Mouse (Mus musculus): ENCODE data around the gene Cd59b. TPM values are rescaled to one million over a fixed set of nuclear protein-coding genes. Genes with fewer than 3 reads are reported as not detected.

Cd59b gene
- polyA plus RNA-seq, 1 experiment = 2.4 TPM

- 49% methylated on average over 12 of the region's 12 CpGs for WGBS
- Histone ChIP-seq H3K27me3 (ENCODE audit: control insufficient read depth, insufficient read depth, low read length) (no peaks in the 10 kb centered on the region), H3K4me1 (replicated peaks; ENCODE audit: control insufficient read depth, insufficient read depth, low read length) (no peaks in the 10 kb centered on the region), H3K4me3 (ENCODE audit: control insufficient read depth, insufficient read depth, low read length) (no peak overlapping the region), H3K27ac (ENCODE audit: control insufficient read depth, insufficient read depth, low read length) (no peak overlapping the region), H3K36me3 (ENCODE audit: control insufficient read depth, insufficient read depth, low read length) (no peaks in the 10 kb centered on the region)
- DNase-seq = no peak
- TF ChIP-seq CTCF (IDR thresholded peaks at IDR 0.05; ENCODE audit: borderline replicate concordance, control insufficient read depth, extremely low read depth, insufficient read depth, low read length, poor library complexity) (no peak), POLR2A (IDR thresholded peaks at IDR 0.05; ENCODE audit: control insufficient read depth, extremely low read depth, insufficient read depth, low read length, poor library complexity) (no peak)
These were observed 63.6 kb downstream of the Cd59b start for GRCm38 (mm10) chr2:104133042-104133810.

- H3K4me3 ChIP-seq (ENCODE audit: control insufficient read depth, insufficient read depth, low read length) = no peak overlapping the region
- peak; percentile 68 for DNase-seq
- WGBS = 55% methylated on average over 8 of the region's 8 CpGs
- no peak for TF ChIP-seq POLR2A (IDR thresholded peaks at IDR 0.05; ENCODE audit: control insufficient read depth, extremely low read depth, insufficient read depth, low read length, poor library complexity)
- TF ChIP-seq CTCF (IDR thresholded peaks at IDR 0.05; ENCODE audit: borderline replicate concordance, control insufficient read depth, extremely low read depth, insufficient read depth, low read length, poor library complexity) = no peak
- no peaks in the 10 kb centered on the region for H3K27me3 ChIP-seq (ENCODE audit: control insufficient read depth, insufficient read depth, low read length)
- H3K36me3 ChIP-seq (ENCODE audit: control insufficient read depth, insufficient read depth, low read length) = no peaks in the 10 kb centered on the region
- no peaks in the 10 kb centered on the region for H3K4me1 ChIP-seq (replicated peaks; ENCODE audit: control insufficient read depth, insufficient read depth, low read length)
- H3K27ac ChIP-seq (ENCODE audit: control insufficient read depth, insufficient read depth, low read length) = no peak overlapping the region
These were observed 64.8 kb downstream of the Cd59b start for GRCm38 (mm10) chr2:104134150-104135056.

- H3K4me3 ChIP-seq (ENCODE audit: control insufficient read depth, insufficient read depth, low read length) = no peak overlapping the region
- TF ChIP-seq POLR2A (IDR thresholded peaks at IDR 0.05; ENCODE audit: control insufficient read depth, extremely low read depth, insufficient read depth, low read length, poor library complexity) (no peak), CTCF (IDR thresholded peaks at IDR 0.05; ENCODE audit: borderline replicate concordance, control insufficient read depth, extremely low read depth, insufficient read depth, low read length, poor library complexity) (no peak)
- H3K27ac ChIP-seq (ENCODE audit: control insufficient read depth, insufficient read depth, low read length) = no peak overlapping the region
- no peak for DNase-seq
- H3K27me3 ChIP-seq (ENCODE audit: control insufficient read depth, insufficient read depth, low read length) = no peaks in the 10 kb centered on the region
- no peaks in the 10 kb centered on the region for H3K36me3 ChIP-seq (ENCODE audit: control insufficient read depth, insufficient read depth, low read length)
- 85% methylated on average over 2 of the region's 2 CpGs for WGBS
- H3K4me1 ChIP-seq (replicated peaks; ENCODE audit: control insufficient read depth, insufficient read depth, low read length) = no peaks in the 10 kb centered on the region
These were observed 66.3 kb downstream of the Cd59b start for GRCm38 (mm10) chr2:104135920-104136319.

Other genes with a start within 250 kb of the Cd59b start
- gene Lmo2, start 111.9 kb upstream of the Cd59b start, polyA plus RNA-seq (2012; rRNA removed) = 8.0 and 9.6 TPM in 2 replicates
- gene Fbxo3, start 42.1 kb upstream of the Cd59b start, polyA plus RNA-seq (2012; rRNA removed) = 22.2 and 24.5 TPM in 2 replicates
- gene 4931422A03Rik, start 41.5 kb upstream of the Cd59b start, polyA plus RNA-seq (2012; rRNA removed) = not detected in 2 replicates
- gene Gm10912, start 4.0 kb upstream of the Cd59b start, polyA plus RNA-seq (2012; rRNA removed) = 0.26 TPM in 1 of 2 replicates, not detected in the other
- not detected in 2 replicates for gene Gm10799, start 1.3 kb upstream of the Cd59b start, polyA plus RNA-seq (2012; rRNA removed)
- gene Cd59a, start 26.0 kb downstream of the Cd59b start, polyA plus RNA-seq (2012; rRNA removed) = 3.5 and 4.5 TPM in 2 replicates
- 0.45 TPM in 1 of 2 replicates, not detected in the other for gene A930018P22Rik, start 52.9 kb downstream of the Cd59b start, polyA plus RNA-seq (2012; rRNA removed)